Mouse (Mus musculus) A20 (cell line): ENCODE measurements at regions not wholly inside any gene's neighbourhood (a gene's known extent, or its start where the extent isn't known, plus 50 kb on each side); places are given as distances from the start of the nearest gene placed in this dataset.

ENCODE experiments used
- DNase-seq: peaks from one replicate; pipeline ENCODE4 v3.0.0-alpha.2; 2011; ENCODE audit warnings: low read depth, low spot score

- DNase-seq: no peak
Observed at GRCm38 (mm10) chr13:44398613-44399369, 330.5 kb upstream of the Jarid2 start.

- no peak for DNase-seq
Observed at GRCm38 (mm10) chr13:44399370-44399685, 329.9 kb upstream of the Jarid2 start.

- DNase-seq: no peak
Observed at GRCm38 (mm10) chr13:44399831-44400321, 329.4 kb upstream of the Jarid2 start.

GRCm38 (mm10) chr13:44404010-44404575 is 325.2 kb upstream of the Jarid2 start:
- DNase-seq: no peak

GRCm38 (mm10) chr13:44407307-44407706 is 322.0 kb upstream of the Jarid2 start:
- DNase-seq: no peak

GRCm38 (mm10) chr13:44408619-44408959 is 320.7 kb upstream of the Jarid2 start:
- DNase-seq: no peak

- DNase-seq: no peak
Observed at GRCm38 (mm10) chr13:44408960-44409719, 320.1 kb upstream of the Jarid2 start.

- no peak for DNase-seq
Observed at GRCm38 (mm10) chr13:44409720-44410047, 319.6 kb upstream of the Jarid2 start.

- no peak for DNase-seq
Observed at GRCm38 (mm10) chr13:44411781-44412496, 317.3 kb upstream of the Jarid2 start.

- DNase-seq: no peak
Observed at GRCm38 (mm10) chr13:44413305-44413704, 316.0 kb upstream of the Jarid2 start.

- DNase-seq: no peak
Observed at GRCm38 (mm10) chr13:44415971-44416370, 313.3 kb upstream of the Jarid2 start.

GRCm38 (mm10) chr13:44416986-44417385 is 312.3 kb upstream of the Jarid2 start:
- no peak for DNase-seq

GRCm38 (mm10) chr13:44419056-44419455 is 310.2 kb upstream of the Jarid2 start:
- DNase-seq: no peak

GRCm38 (mm10) chr13:44419472-44420226 is 309.6 kb upstream of the Jarid2 start:
- DNase-seq: no peak

GRCm38 (mm10) chr13:44420227-44420592 is 309.1 kb upstream of the Jarid2 start:
- DNase-seq: no peak

- DNase-seq: no peak
Observed at GRCm38 (mm10) chr13:44420941-44421340, 308.3 kb upstream of the Jarid2 start.

GRCm38 (mm10) chr13:44421426-44421825 is 307.8 kb upstream of the Jarid2 start:
- no peak for DNase-seq

GRCm38 (mm10) chr13:44421922-44422321 is 307.4 kb upstream of the Jarid2 start:
- no peak for DNase-seq

- no peak for DNase-seq
Observed at GRCm38 (mm10) chr13:44430492-44430891, 298.8 kb upstream of the Jarid2 start.

- no peak for DNase-seq
Observed at GRCm38 (mm10) chr13:44437709-44438108, 291.6 kb upstream of the Jarid2 start.

GRCm38 (mm10) chr13:44441061-44441460 is 288.2 kb upstream of the Jarid2 start:
- no peak for DNase-seq
